Mouse (Mus musculus) CH12.LX (cell line): ENCODE results near the gene Prss30.

Experiments
- CHD2 ChIP-seq: IDR thresholded peaks from 2 replicates; pipeline ENCODE4 v1.6.1; 2011; ENCODE audit warnings: low read length, improper control_type of control experiment
- CTCF ChIP-seq, 2 experiments: IDR thresholded peaks in 1 of 2; conservative IDR thresholded peaks in 1 of 2; 2 replicates each; pipeline ENCODE4 v1.5.1; 2011 to 2012; ENCODE audit warnings: low read depth in 2 of 2, low read length in 2 of 2, improper control_type of control experiment in 1 of 2, inconsistent platforms in 1 of 2, mild to moderate bottlenecking in 1 of 2, moderate library complexity in 1 of 2
- E2F4 ChIP-seq: IDR thresholded peaks from 2 replicates; pipeline ENCODE4 v1.6.1; 2011; ENCODE audit warnings: low read depth, low read length, improper control_type of control experiment; ENCODE audit not compliant: insufficient replicate concordance
- HCFC1 ChIP-seq: IDR thresholded peaks from 2 replicates; pipeline ENCODE4 v1.6.1; 2012; ENCODE audit warnings: low read depth, mild to moderate bottlenecking, inconsistent platforms, low read length, improper control_type of control experiment
- MXI1 ChIP-seq: IDR thresholded peaks from 2 replicates; pipeline ENCODE4 v1.6.1; 2011; ENCODE audit warnings: mild to moderate bottlenecking, low read depth, low read length, improper control_type of control experiment
- NELFE ChIP-seq: IDR thresholded peaks from 2 replicates; pipeline ENCODE4 v1.6.1; 2011; ENCODE audit warnings: low read depth, low read length, improper control_type of control experiment
- POLR2A ChIP-seq: IDR thresholded peaks from 2 replicates; pipeline ENCODE4 v1.6.1; 2011; ENCODE audit warnings: low read depth, mild to moderate bottlenecking, improper control_type of control experiment, low read length
- POLR2AphosphoS2 ChIP-seq: IDR thresholded peaks from 2 replicates; pipeline ENCODE4 v1.6.1; 2011; ENCODE audit warnings: low read depth, low read length, improper control_type of control experiment
- RAD21 ChIP-seq: IDR thresholded peaks from 2 replicates; pipeline ENCODE4 v1.6.1; 2011; ENCODE audit warnings: low read depth, mild to moderate bottlenecking, low read length, improper control_type of control experiment, moderate library complexity
- SMC3 ChIP-seq: IDR thresholded peaks from 2 replicates; pipeline ENCODE4 v1.6.1; 2011; ENCODE audit warnings: low read depth, low read length, improper control_type of control experiment
- UBTF ChIP-seq: IDR thresholded peaks from 2 replicates; pipeline ENCODE4 v1.6.1; 2012; ENCODE audit warnings: low read depth, mild to moderate bottlenecking, inconsistent platforms, low read length, improper control_type of control experiment, moderate library complexity
- USF2 ChIP-seq: conservative IDR thresholded peaks from 2 replicates; pipeline ENCODE4 v1.6.1; 2011; ENCODE audit warnings: low read depth, low read length, improper control_type of control experiment
- ZC3H11A ChIP-seq: IDR thresholded peaks from 2 replicates; pipeline ENCODE4 v1.6.1; 2012; ENCODE audit warnings: low read depth, mild to moderate bottlenecking, inconsistent platforms, low read length, improper control_type of control experiment
- ZKSCAN1 ChIP-seq: IDR thresholded peaks from 2 replicates; pipeline ENCODE4 v1.6.1; 2012; ENCODE audit warnings: low read depth, inconsistent platforms, low read length, improper control_type of control experiment, borderline replicate concordance

GRCm38 (mm10) chr17:24020696-24021095 lies 40.3 kb upstream of the Prss30 start:
- no peak for TF ChIP-seq NELFE
- TF ChIP-seq ZC3H11A, result no peak
- TF ChIP-seq POLR2A, result no peak
- no peak for TF ChIP-seq MXI1
- no peak for TF ChIP-seq HCFC1
- TF ChIP-seq CTCF (conservative IDR thresholded peaks at IDR 0.05 in 1 of 2, IDR thresholded peaks at IDR 0.05 in 1 of 2; ENCODE audit: low read depth in 2 of 2, low read length in 2 of 2), result no peak
- TF ChIP-seq USF2, result no peak
- TF ChIP-seq ZKSCAN1, result no peak
- no peak for TF ChIP-seq SMC3
- no peak for TF ChIP-seq E2F4
- TF ChIP-seq UBTF, result no peak
- no peak for TF ChIP-seq CHD2
- TF ChIP-seq POLR2AphosphoS2, result no peak
- no peak for TF ChIP-seq RAD21
